Mouse (Mus musculus): Measurements from ENCODE around the gene Btbd18.
A peak's percentile ranks its signal among the peaks of the same experiment; 100 is the strongest.

The Btbd18 gene

DNA sequence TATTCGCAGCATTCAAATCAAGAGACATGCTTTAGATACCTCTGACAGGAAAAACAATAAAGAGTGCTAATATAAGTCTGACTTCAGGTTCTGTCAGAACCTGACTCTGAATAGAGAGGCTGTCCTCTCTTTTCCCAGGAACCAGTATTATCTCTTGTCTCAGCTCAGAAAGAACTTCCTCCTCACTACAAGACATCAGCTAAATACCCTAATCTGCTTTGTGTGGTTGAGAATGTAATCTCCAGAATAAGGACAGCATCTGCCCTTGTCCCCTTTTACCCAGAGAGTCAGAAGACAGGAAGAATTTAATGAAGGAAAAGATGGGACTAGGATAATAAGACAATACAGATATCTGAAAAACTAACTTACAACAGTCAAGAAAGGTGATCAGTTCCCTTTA lies 44.6 kb downstream of the Btbd18 start:
- no peak for DNase-seq (ENCODE audit: low spot score)

GRCm38 (mm10) chr2:84704329-84704728 lies 45.5 kb downstream of the Btbd18 start:
- DNase-seq (ENCODE audit: low spot score) = no peak

GRCm38 (mm10) chr2:84705295-84705694 lies 46.4 kb downstream of the Btbd18 start:
- no peak for DNase-seq (ENCODE audit: low spot score)

- DNase-seq (ENCODE audit: low spot score) = no peak
Observed at GRCm38 (mm10) chr2:84707523-84707922, 48.6 kb downstream of the Btbd18 start.

- DNase-seq (ENCODE audit: low spot score) = no peak
Observed at GRCm38 (mm10) chr2:84711898-84712297, 53.0 kb downstream of the Btbd18 start.

GRCm38 (mm10) chr2:84714422-84714810 lies 55.5 kb downstream of the Btbd18 start:
- DNase-seq (ENCODE audit: low spot score) = no peak

DNA sequence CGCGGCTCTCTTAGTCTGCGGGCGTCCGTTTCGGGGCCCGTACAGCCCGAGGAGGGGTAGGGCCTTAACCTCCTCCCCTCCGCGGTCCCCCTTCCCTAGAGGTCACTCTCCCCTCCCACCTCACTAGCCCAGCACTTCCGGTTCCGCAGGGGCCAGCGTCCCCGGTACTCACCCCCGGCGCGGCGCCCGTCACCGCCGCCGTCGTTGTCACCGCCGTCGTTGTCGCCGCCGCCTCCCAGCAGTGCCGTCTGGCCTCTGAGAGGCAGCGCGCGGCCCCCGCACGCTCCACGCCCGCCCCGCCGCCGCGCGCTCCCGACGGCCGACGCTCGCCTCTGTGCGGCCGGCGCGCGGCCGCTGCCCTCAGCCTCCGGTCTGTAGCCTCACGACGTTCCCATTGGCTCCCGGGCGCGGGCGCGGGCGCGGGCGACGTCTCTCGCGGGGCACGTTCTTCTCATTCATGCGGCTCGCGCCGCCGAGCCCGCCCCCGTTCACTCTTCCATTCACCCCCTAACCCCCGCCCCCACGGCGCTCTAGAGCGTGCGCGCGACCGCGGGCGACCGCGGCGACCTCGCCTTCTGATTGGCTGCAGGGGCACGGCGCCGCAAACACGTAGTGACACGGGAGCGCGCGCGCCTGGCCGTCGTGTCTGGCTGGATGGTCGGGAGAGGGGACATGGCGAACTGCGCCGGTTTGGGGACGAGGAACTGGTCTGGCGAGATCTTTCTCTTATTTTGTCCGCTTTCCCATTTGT lies 56.1 kb downstream of the Btbd18 start, which contains the start of gene Zdhhc5:
Gene Zdhhc5 (minus strand): TSS at position 370 of the 751 bp plus-strand sequence.
- DNase-seq (ENCODE audit: low spot score) = peak; percentile 98

GRCm38 (mm10) chr2:84715562-84716361 lies 56.9 kb downstream of the Btbd18 start:
- peak; percentile 93 for DNase-seq (ENCODE audit: low spot score)

DNA sequence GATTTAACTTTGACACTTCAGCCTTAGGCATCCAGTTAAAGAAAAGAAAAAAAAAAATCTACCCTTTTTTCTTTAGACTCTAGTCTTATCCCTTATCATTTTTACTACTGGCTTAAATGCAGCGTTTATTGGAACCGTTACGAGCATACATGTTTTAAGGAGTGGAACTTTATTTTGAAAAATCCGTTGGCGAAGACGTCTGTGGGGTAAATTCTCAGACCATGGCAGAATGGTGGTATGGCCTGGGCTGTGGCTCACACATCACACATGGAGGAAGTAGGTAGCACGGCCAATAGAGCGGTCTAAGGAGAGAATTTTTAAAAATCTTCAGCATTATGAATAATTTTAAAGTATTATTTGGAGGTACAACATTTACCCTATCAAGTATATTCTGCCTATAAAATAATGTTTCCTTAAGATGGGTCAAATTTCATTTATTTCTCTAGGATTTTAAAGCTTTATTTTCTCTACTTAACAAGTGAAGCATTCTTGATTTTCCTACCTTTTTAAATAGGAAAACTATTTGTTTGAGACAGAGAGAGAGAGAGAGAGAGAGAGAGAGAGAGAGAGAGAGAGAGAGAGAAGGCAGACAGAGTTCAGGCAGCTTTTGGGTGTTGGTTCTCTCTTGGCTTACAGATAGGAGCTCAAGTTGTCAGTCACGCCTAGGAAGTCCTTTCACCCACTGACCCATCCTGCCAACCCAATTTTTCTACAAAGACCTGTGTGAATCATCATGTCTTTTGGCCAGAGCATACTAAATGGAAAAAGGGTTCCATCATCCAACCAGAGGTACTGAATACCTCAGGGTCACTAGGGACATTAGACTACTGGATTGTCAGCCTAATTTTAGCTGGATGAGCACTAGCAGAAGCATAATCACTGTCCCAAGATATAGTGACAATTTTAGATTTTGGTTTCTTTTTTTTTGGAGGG lies 57.8 kb downstream of the Btbd18 start:
- no peak for DNase-seq (ENCODE audit: low spot score)

DNA sequence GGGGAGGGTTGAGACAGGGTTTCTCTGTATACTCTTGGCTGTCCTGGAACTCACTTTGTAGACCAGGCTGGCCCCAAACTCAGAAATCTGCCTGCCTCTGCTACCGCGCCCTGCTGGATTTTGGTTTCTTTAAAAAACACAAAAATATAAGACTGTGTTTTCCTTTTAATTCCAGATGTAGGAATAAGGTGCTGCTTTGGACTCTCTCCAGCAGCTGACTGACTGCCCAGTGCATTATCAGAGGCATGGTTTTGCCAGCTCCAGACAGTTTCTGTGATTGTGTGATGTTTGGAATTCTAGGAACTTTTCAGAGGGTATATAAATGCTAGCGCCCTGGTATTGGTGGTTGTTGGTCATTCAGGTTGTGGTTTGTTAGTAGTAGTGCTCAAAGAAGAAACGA lies 58.5 kb downstream of the Btbd18 start:
- no peak for DNase-seq (ENCODE audit: low spot score)

Data from testis, postnatal 14 days (tissue).